Mouse (Mus musculus) megakaryocyte, embryonic 14.5 days (primary cell): ENCODE measurements around the gene H2-Ob.

Experiments
- FLI1 ChIP-seq: IDR thresholded peaks from 2 replicates; pipeline ENCODE4 v1.6.1; 2012; ENCODE audit warnings: low read length, inconsistent platforms, mixed read lengths
- GATA1 ChIP-seq: IDR thresholded peaks from 3 replicates; pipeline ENCODE4 v1.6.1; 2012; ENCODE audit warnings: mixed read lengths, low read length, inconsistent platforms, borderline replicate concordance

DNA sequence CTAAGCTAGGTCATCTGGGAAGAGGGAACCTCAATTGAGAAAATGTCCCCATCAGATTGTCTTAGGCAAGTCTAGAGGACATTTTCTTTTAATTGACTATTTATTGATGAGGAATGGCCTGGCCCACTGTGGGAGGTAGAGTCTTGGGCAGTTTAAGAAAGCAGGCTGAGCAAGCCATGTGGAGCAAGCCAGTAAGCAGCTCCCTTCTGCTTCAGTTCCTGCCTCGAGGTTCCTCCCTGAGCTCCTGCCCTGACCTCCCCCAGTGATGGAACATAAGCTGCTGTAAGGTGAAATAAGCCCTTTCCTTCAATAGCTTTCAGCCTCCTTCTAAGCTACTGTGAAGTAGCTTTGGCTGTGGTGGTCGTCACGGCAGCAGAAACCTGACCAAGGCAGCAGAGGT is 962 bp upstream of the H2-Ob start:
- TF ChIP-seq GATA1 (no peak), FLI1 (no peak)
